Mouse (Mus musculus): Measurements from ENCODE around the gene Gkn2. TPM values are rescaled to one million over a fixed set of nuclear protein-coding genes. Genes with fewer than 3 reads are reported as not detected.

The Gkn2 gene
- total RNA-seq, 4 experiments from 2014 or later, result not detected

DNA sequence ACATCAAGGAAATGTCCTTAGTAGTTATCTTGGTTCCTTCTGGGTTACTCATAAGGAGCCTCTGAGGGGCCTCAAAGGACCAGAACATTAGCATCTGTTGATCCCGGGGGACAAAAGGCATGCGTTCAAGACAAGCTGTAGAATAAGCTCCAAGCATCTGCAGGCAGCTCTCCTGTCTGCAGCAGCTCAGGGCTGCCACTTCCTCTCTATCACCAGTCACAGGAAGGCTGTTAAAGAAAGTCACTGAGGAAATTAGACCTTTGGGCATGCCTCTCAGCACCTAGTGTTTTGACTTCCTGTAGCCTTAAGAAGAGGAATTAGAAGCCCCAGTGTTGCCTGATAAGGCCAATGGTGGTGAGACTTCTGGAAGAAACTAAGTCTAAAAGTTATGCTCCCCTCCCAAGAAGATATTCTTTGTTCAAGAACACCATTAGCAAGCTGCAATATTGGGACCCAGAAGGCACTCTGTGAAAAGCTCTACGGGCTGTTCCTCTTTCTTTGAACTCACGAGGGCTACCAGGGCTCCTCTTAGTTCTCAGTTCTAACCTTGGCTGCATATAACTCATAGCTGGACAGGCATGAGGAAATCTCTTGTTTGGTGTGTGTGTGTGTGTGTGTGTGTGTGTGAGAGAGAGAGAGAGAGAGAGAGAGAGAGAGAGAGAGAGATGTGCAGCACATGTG lies 26.9 kb downstream of the Gkn2 start:
- DNase-seq (ENCODE audit: low spot score in 2 of 2), result no peak

DNA sequence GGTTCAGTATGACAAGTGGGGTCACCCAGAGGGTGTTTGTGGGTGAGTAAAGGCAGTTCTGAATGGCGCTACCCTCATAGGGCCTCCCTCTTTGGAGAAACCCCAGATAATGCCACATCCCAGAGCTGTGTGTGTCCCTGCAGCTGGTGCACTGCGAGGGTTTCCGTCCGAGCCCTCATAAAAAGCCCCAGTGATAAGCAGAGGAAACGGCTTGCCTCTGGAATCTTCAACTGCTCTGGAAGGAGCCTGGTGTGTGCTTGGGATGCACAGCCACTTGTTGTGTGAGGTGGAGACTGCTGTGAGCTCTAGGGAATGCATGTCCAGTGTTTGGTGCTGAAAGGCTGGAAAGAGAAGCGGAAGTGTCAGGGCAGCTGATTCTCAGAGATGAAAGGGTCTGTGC lies 28.3 kb downstream of the Gkn2 start:
- no peak for DNase-seq (ENCODE audit: low spot score in 2 of 2)

DNA sequence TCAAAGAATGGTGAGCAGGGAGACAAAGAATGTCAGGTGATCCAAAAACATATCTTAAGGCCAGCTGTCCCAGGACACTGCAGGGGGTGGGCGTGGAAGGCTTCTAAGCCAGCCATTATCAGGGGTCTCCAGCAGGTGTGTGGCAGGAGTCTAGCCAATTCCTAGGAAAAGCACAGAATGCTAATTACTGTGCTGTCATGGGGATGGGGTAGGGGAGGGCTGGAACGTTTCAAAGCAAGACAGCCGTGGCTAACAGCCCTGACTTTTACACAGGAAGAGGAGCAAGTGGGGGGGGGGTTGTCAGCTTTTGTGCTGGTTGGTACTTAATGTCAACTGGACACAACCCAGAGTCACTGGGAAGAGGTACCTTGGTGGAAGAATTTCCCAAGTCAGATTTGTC lies 38.9 kb downstream of the Gkn2 start:
- no peak for DNase-seq (ENCODE audit: low spot score in 2 of 2)

GRCm38 (mm10) chr6:87422304-87422703 lies 49.1 kb downstream of the Gkn2 start:
- no peak for DNase-seq (ENCODE audit: low spot score in 2 of 2)

GRCm38 (mm10) chr6:87424037-87424816 lies 51.1 kb downstream of the Gkn2 start:
- no peak for DNase-seq (ENCODE audit: low spot score in 2 of 2)

DNA sequence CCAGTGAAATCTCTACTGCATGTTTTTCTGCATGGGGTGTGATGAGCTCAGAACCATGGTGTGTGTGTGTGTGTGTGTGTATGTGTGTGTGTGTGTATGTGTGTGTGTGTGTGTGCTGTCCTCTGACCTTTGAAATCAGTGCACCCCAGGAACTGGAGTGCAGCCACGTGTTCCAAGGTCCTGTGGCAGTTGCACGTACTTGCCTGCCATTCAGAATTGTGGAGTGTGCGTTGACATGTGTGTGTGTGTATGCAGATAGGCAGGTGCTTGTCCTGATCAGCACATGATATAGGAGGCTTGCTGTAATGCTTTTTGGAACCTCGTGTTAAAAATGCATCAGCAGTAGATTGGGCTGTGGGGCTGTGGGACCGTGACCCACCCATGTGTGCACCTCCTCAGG lies 53.8 kb downstream of the Gkn2 start:
- no peak for DNase-seq (ENCODE audit: low spot score in 2 of 2)

GRCm38 (mm10) chr6:87427616-87428015 lies 54.5 kb downstream of the Gkn2 start:
- no peak for DNase-seq (ENCODE audit: low spot score in 2 of 2)

- DNase-seq (ENCODE audit: low spot score in 2 of 2), result no peak
Measured at GRCm38 (mm10) chr6:87428487-87429044, 55.4 kb downstream of the Gkn2 start, which contains the start of gene Bmp10. TSS of gene Bmp10 (plus strand) at chr6:87428994.

Other genes starting within 250 kb of the Gkn2 start
- gene Antxr1, start 37.5 kb upstream of the Gkn2 start, total RNA-seq (2022), result 10 to 100 TPM; 15.7 to 18.7 (median 16.2) TPM
- gene Gkn1, start 22.4 kb upstream of the Gkn2 start, total RNA-seq (2022), result under 1 TPM in 1 of 4 experiments, not detected in 3; 0.30 TPM
- 1 to 10 TPM; 3.6 to 8.7 (median 5.3) TPM for gene Gkn3, start 15.6 kb downstream of the Gkn2 start, total RNA-seq (2022)
- gene Bmp10, start 55.6 kb downstream of the Gkn2 start, total RNA-seq (2022), result not detected
- gene Arhgap25, start 159.9 kb downstream of the Gkn2 start, total RNA-seq (2022), result 10 to 100 TPM in 3 of 4 experiments, 1 to 10 TPM in 1; 10.0 to 13.5 (median 12.1) TPM
- gene Prokr1, start 217.4 kb downstream of the Gkn2 start, total RNA-seq (2022), result under 1 TPM; 0.34 to 0.46 (median 0.40) TPM

All from left cerebral cortex, adult 8-10 months (tissue).